Mouse (Mus musculus): ENCODE data around the gene Tk1. TPM values are rescaled to one million over a fixed set of nuclear protein-coding genes. Genes with fewer than 3 reads are reported as not detected.

Tk1 gene
- polyA plus RNA-seq, 1 experiment from 2014 or later = 45.9 TPM

GRCm38 (mm10) chr11:117781993-117782704 lies 43.7 kb downstream of the Tk1 start, which contains the start of the genes Tmc8 and Tmc6:
Tmc8 (plus strand) TSS chr11:117782076.
Tmc6 (minus strand) TSS chr11:117782198.
- Histone ChIP-seq H3K9ac (replicated peaks) (peak within 1 kb of the TSS; percentile 36), H3K36me3 (no peaks in the 10 kb centered on the region), H3K27me3 (peaks cover 35% of the 10 kb centered on the region), H3K4me3 (peak within 1 kb of the TSS; percentile 33), H3K4me1 (peaks cover 31% of the 10 kb centered on the region), H3K9me3 (no peaks in the 10 kb centered on the region), H3K4me2 (replicated peaks) (peak within 1 kb of the TSS; percentile 61), H3K27ac (replicated peaks) (no peak within 1 kb of the TSS)
- 39% methylated on average over 24 of the region's 24 CpGs for WGBS
- ATAC-seq (replicated peaks) = no peak

- ATAC-seq (replicated peaks) = no peak
- Histone ChIP-seq H3K4me1 (peaks cover 31% of the 10 kb centered on the region), H3K4me3 (peak overlapping the region; percentile 20; the same call in 1 of the 2 replicates), H3K4me2 (replicated peaks) (peak overlapping the region; percentile 37; the same call in 1 of the 2 replicates), H3K36me3 (no peaks in the 10 kb centered on the region), H3K27me3 (peaks cover 35% of the 10 kb centered on the region), H3K9me3 (no peaks in the 10 kb centered on the region), H3K9ac (replicated peaks) (no peak overlapping the region), H3K27ac (replicated peaks) (no peak overlapping the region)
- 22% methylated on average over 18 of the region's 18 CpGs for WGBS
Measured at GRCm38 (mm10) chr11:117781199-117781821, 44.6 kb downstream of the Tk1 start.

GRCm38 (mm10) chr11:117780582-117781111 lies 45.2 kb downstream of the Tk1 start:
- Histone ChIP-seq H3K9me3 (no peaks in the 10 kb centered on the region), H3K9ac (replicated peaks) (peak overlapping the region; percentile 32; the same call in 1 of the 2 replicates), H3K27me3 (peaks cover 35% of the 10 kb centered on the region), H3K4me2 (replicated peaks) (peak overlapping the region; percentile 37), H3K36me3 (no peaks in the 10 kb centered on the region), H3K27ac (replicated peaks) (no peak overlapping the region; the same call in 1 of the 2 replicates), H3K4me1 (peaks cover 31% of the 10 kb centered on the region), H3K4me3 (peak overlapping the region; percentile 20)
- WGBS = 3% methylated on average over 19 of the region's 19 CpGs
- ATAC-seq (replicated peaks) = no peak

GRCm38 (mm10) chr11:117780199-117780515 lies 45.7 kb downstream of the Tk1 start:
- H3K27ac ChIP-seq (replicated peaks) = peak overlapping the region; percentile 56; the same call in 1 of the 2 replicates
- WGBS = under 1% methylated on average over 17 of the region's 17 CpGs
- peak overlapping the region; percentile 32 for H3K9ac ChIP-seq (replicated peaks)
- no peaks in the 10 kb centered on the region for H3K9me3 ChIP-seq
- H3K4me1 ChIP-seq = peaks cover 31% of the 10 kb centered on the region
- peak overlapping the region; percentile 20 for H3K4me3 ChIP-seq
- peaks cover 35% of the 10 kb centered on the region for H3K27me3 ChIP-seq
- H3K36me3 ChIP-seq = no peaks in the 10 kb centered on the region
- peak overlapping the region; percentile 37 for H3K4me2 ChIP-seq (replicated peaks)
- ATAC-seq (replicated peaks) = 0 out of 2 replicates have a peak, but pooled peaks have one; percentile 9

GRCm38 (mm10) chr11:117779434-117780198 lies 46.3 kb downstream of the Tk1 start:
- Histone ChIP-seq H3K9ac (replicated peaks) (peak overlapping the region; percentile 32), H3K4me2 (replicated peaks) (peak overlapping the region; percentile 37), H3K9me3 (no peaks in the 10 kb centered on the region), H3K4me1 (peaks cover 31% of the 10 kb centered on the region), H3K4me3 (peak overlapping the region; percentile 20), H3K27me3 (peaks cover 35% of the 10 kb centered on the region), H3K27ac (replicated peaks) (peak overlapping the region; percentile 56), H3K36me3 (no peaks in the 10 kb centered on the region)
- 6% methylated on average over 38 of the region's 38 CpGs for WGBS
- 0 out of 2 replicates have a peak, but pooled peaks have one; percentile 27 for ATAC-seq (replicated peaks)

GRCm38 (mm10) chr11:117778851-117779433 lies 47.0 kb downstream of the Tk1 start:
- no peak for ATAC-seq (replicated peaks)
- Histone ChIP-seq H3K4me3 (no peak overlapping the region), H3K27ac (replicated peaks) (no peak overlapping the region), H3K9ac (replicated peaks) (no peak overlapping the region), H3K4me2 (replicated peaks) (no peak overlapping the region), H3K27me3 (peaks cover 35% of the 10 kb centered on the region), H3K4me1 (peaks cover 31% of the 10 kb centered on the region), H3K9me3 (no peaks in the 10 kb centered on the region), H3K36me3 (no peaks in the 10 kb centered on the region)
- WGBS = 70% methylated on average over 12 of the region's 12 CpGs

GRCm38 (mm10) chr11:117778031-117778430 lies 47.9 kb downstream of the Tk1 start:
- Histone ChIP-seq H3K4me1 (peaks cover 26% of the 10 kb centered on the region), H3K4me2 (replicated peaks) (no peak overlapping the region), H3K27me3 (peaks cover 32% of the 10 kb centered on the region), H3K27ac (replicated peaks) (no peak overlapping the region), H3K9ac (replicated peaks) (no peak overlapping the region), H3K36me3 (no peaks in the 10 kb centered on the region), H3K9me3 (no peaks in the 10 kb centered on the region), H3K4me3 (no peak overlapping the region)
- 96% methylated on average over 11 of the region's 11 CpGs for WGBS
- ATAC-seq (replicated peaks) = no peak

GRCm38 (mm10) chr11:117777111-117777510 lies 48.8 kb downstream of the Tk1 start:
- no peak for ATAC-seq (replicated peaks)
- Histone ChIP-seq H3K9ac (replicated peaks) (no peak overlapping the region), H3K9me3 (no peaks in the 10 kb centered on the region), H3K36me3 (no peaks in the 10 kb centered on the region), H3K27me3 (peaks cover 28% of the 10 kb centered on the region), H3K4me2 (replicated peaks) (no peak overlapping the region), H3K4me3 (no peak overlapping the region), H3K4me1 (peaks cover 21% of the 10 kb centered on the region), H3K27ac (replicated peaks) (no peak overlapping the region)
- WGBS = 85% methylated on average over 5 of the region's 5 CpGs

GRCm38 (mm10) chr11:117776085-117776792 lies 49.7 kb downstream of the Tk1 start:
- H3K27me3 ChIP-seq = peaks cover 19% of the 10 kb centered on the region
- H3K36me3 ChIP-seq = no peaks in the 10 kb centered on the region
- no peak overlapping the region for H3K4me3 ChIP-seq
- H3K4me2 ChIP-seq (replicated peaks) = no peak overlapping the region
- H3K4me1 ChIP-seq = peaks cover 20% of the 10 kb centered on the region
- ATAC-seq (replicated peaks) = no peak
- no peaks in the 10 kb centered on the region for H3K9me3 ChIP-seq
- no peak overlapping the region for H3K27ac ChIP-seq (replicated peaks)
- 92% methylated on average over 14 of the region's 14 CpGs for WGBS
- no peak overlapping the region for H3K9ac ChIP-seq (replicated peaks)

GRCm38 (mm10) chr11:117775540-117775939 lies 50.4 kb downstream of the Tk1 start:
- H3K9me3 ChIP-seq = no peaks in the 10 kb centered on the region
- 89% methylated on average over 13 of the region's 13 CpGs for WGBS
- H3K27me3 ChIP-seq = peaks cover 12% of the 10 kb centered on the region
- H3K4me1 ChIP-seq = peaks cover 13% of the 10 kb centered on the region
- ATAC-seq (replicated peaks) = no peak
- no peak overlapping the region for H3K4me3 ChIP-seq
- no peak overlapping the region for H3K9ac ChIP-seq (replicated peaks)
- no peak overlapping the region for H3K27ac ChIP-seq (replicated peaks)
- no peaks in the 10 kb centered on the region for H3K36me3 ChIP-seq
- H3K4me2 ChIP-seq (replicated peaks) = no peak overlapping the region

- H3K27me3 ChIP-seq = peaks cover 6% of the 10 kb centered on the region; the same call in 1 of the 2 replicates
- no peak for ATAC-seq (replicated peaks)
Measured at GRCm38 (mm10) chr11:117774925-117775324, 51.0 kb downstream of the Tk1 start.

More at GRCm38 (mm10) chr11:117774925-117775324, 51.0 kb downstream of the Tk1 start:
- Histone ChIP-seq H3K9me3 (no peaks in the 10 kb centered on the region), H3K9ac (replicated peaks) (no peak overlapping the region), H3K4me3 (no peak overlapping the region), H3K4me1 (peaks cover 10% of the 10 kb centered on the region), H3K4me2 (replicated peaks) (no peak overlapping the region), H3K36me3 (no peaks in the 10 kb centered on the region), H3K27ac (replicated peaks) (no peak overlapping the region)
- WGBS = 90% methylated on average over 10 of the region's 10 CpGs
